Mouse (Mus musculus): Measurements from ENCODE around the gene Chmp5.
"Not testable (repeated sequence)": the region's sequence is repeated elsewhere in the genome, so short reads cannot be mapped to it uniquely, and the experiment has no call there.

Chmp5 gene

GRCm38 (mm10) chr4:40929046-40929445 is 19.2 kb upstream of the Chmp5 start:
- CTCF ChIA-PET: interaction anchor here in 1 of 4 experiments (0.6 kb wide), 1 partner anchor 386 kb away, joined by 3 read pairs; the partner anchor contains the start of gene Dcaf12
- POLR2A ChIA-PET: interaction anchor here in 3 of 4 experiments (0.6 to 3.7 kb wide), 14 partner anchors 12 to 765 kb away, joined by 3 to 19 read pairs (median 4); partner anchors contain the start of genes Bag1 (in 1 of the 3), Chmp5 (in 1 of the 3), Dnaja1 (in 1 of the 3) and Smu1 (in 1 of the 3)

GRCm38 (mm10) chr4:40933694-40934093 is 14.5 kb upstream of the Chmp5 start:
- POLR2A ChIA-PET: interaction anchor here in 2 of 4 experiments (0.5 to 2.6 kb wide), 17 partner anchors 8 to 571 kb away, joined by 3 to 12 read pairs (median 5); partner anchors contain the start of genes Bag1 (in 2 of the 2) and Chmp5 (in 2 of the 2)
- CTCF ChIA-PET: interaction anchor here in 2 of 4 experiments (0.6 to 0.9 kb wide), 2 partner anchors 53 to 262 kb away, joined by 3 to 14 read pairs; no protein-coding TSS in a partner anchor

- CTCF ChIA-PET: not testable (repeated sequence)
- POLR2A ChIA-PET: interaction anchor here in 2 of 4 experiments (1.0 to 2.6 kb wide), 3 partner anchors 9 to 162 kb away, joined by 3 to 6 read pairs (median 5); no protein-coding TSS in a partner anchor
Observed at GRCm38 (mm10) chr4:40934369-40934768, 13.8 kb upstream of the Chmp5 start.

- ChIA-PET POLR2A (interaction anchor here in 2 of 4 experiments (1.3 to 1.9 kb wide), 3 partner anchors 16 to 159 kb away, joined by 3 to 4 read pairs (median 3); no protein-coding TSS in a partner anchor), CTCF (interaction anchor here in 1 of 4 experiments (0.6 to 0.7 kb wide), 2 partner anchors 159 to 188 kb away, joined by 3 read pairs; partner anchors contain the start of gene Nol6)
Observed at GRCm38 (mm10) chr4:40936175-40936839, 11.9 kb upstream of the Chmp5 start.

- ChIA-PET POLR2A (interaction anchor here in 1 of 4 experiments (0.7 kb wide), 1 partner anchor 10 kb away, joined by 3 read pairs; the partner anchor contains the start of gene Chmp5), CTCF (no interaction called here)
Observed at GRCm38 (mm10) chr4:40938793-40939192, 9.4 kb upstream of the Chmp5 start.

GRCm38 (mm10) chr4:40943651-40944050 is 4.6 kb upstream of the Chmp5 start:
- POLR2A ChIA-PET: interaction anchor here in 2 of 4 experiments (0.6 kb wide), 2 partner anchors 28 to 167 kb away, joined by 3 to 9 read pairs; no protein-coding TSS in a partner anchor
- CTCF ChIA-PET: no interaction called here

- ChIA-PET CTCF (interaction anchor here in 1 of 4 experiments (0.5 kb wide), 1 partner anchor 160 kb away, joined by 8 read pairs; no protein-coding TSS in a partner anchor), POLR2A (interaction anchor here in 3 of 4 experiments (0.6 to 1.7 kb wide), 18 partner anchors 12 to 676 kb away, joined by 3 to 7 read pairs (median 3); partner anchors contain the start of gene B4galt1 (in 1 of the 3))
Observed at GRCm38 (mm10) chr4:40946516-40947121, 1.6 kb upstream of the Chmp5 start.

- ChIA-PET CTCF (interaction anchor here in 1 of 4 experiments (0.6 to 1.4 kb wide), 11 partner anchors 9 to 622 kb away, joined by 3 to 8 read pairs (median 4); partner anchors contain the start of genes B4galt1, Fam219a, Nfx1 and Smu1), POLR2A (interaction anchor here in 3 of 4 experiments (0.6 to 2.5 kb wide), 86 partner anchors 8 to 805 kb away, joined by 3 to 56 read pairs (median 4); partner anchors contain the start of genes B4galt1 (in 3 of the 3), Dnaja1 (in 2 of the 3), Nfx1 (in 2 of the 3) and Aco1 (in 1 of the 3))
Observed at GRCm38 (mm10) chr4:40947565-40948159, 545 bp upstream of the Chmp5 start.

GRCm38 (mm10) chr4:40953521-40953920 is 5.3 kb downstream of the Chmp5 start:
- ChIA-PET CTCF (interaction anchor here (0.5 to 1.2 kb wide), 28 partner anchors 9 to 216 kb away, joined by 3 to 7 read pairs (median 4); partner anchors contain the start of genes Nfx1 (in 2 of the 4), Nol6 (in 1 of the 4) and Smu1 (in 1 of the 4)), POLR2A (interaction anchor here in 3 of 4 experiments (0.6 to 1.5 kb wide), 19 partner anchors 8 to 232 kb away, joined by 3 to 8 read pairs (median 4); partner anchors contain the start of gene Dnaja1 (in 1 of the 3))

- ChIA-PET CTCF (interaction anchor here in 2 of 4 experiments (1.2 to 1.9 kb wide), 3 partner anchors 8 to 72 kb away, joined by 3 to 5 read pairs (median 4); partner anchors contain the start of genes Bag1 (in 1 of the 2) and Chmp5 (in 1 of the 2)), POLR2A (interaction anchor here in 2 of 4 experiments (2.2 to 2.3 kb wide), 3 partner anchors 8 to 16 kb away, joined by 6 to 7 read pairs (median 7); partner anchors contain the start of genes Bag1 (in 1 of the 2), Chmp5 (in 1 of the 2) and Nfx1 (in 1 of the 2))
Observed at GRCm38 (mm10) chr4:40955942-40956341, 7.7 kb downstream of the Chmp5 start.

- ChIA-PET CTCF (interaction anchor here in 2 of 4 experiments (0.7 to 1.9 kb wide), 4 partner anchors 8 to 15 kb away, joined by 3 to 6 read pairs (median 4); partner anchors contain the start of genes Bag1 (in 1 of the 2) and Chmp5 (in 1 of the 2)), POLR2A (interaction anchor here in 3 of 4 experiments (0.6 to 1.8 kb wide), 7 partner anchors 8 to 21 kb away, joined by 3 to 6 read pairs (median 4); partner anchors contain the start of genes Bag1 (in 3 of the 3) and Chmp5 (in 3 of the 3))
Observed at GRCm38 (mm10) chr4:40963536-40963935, 15.3 kb downstream of the Chmp5 start.

- CTCF ChIA-PET: no interaction called here
- POLR2A ChIA-PET: no interaction called here
Observed at GRCm38 (mm10) chr4:40969161-40969560, 21.0 kb downstream of the Chmp5 start.

GRCm38 (mm10) chr4:40969781-40970591 is 21.8 kb downstream of the Chmp5 start:
- POLR2A ChIA-PET: interaction anchor here in 3 of 4 experiments (0.6 to 3.9 kb wide), 12 partner anchors 10 to 827 kb away, joined by 3 to 26 read pairs (median 6); partner anchors contain the start of genes Bag1 (in 2 of the 3), Chmp5 (in 2 of the 3) and Aco1 (in 1 of the 3)
- CTCF ChIA-PET: interaction anchor here in 3 of 4 experiments (0.6 to 1.7 kb wide), 8 partner anchors 9 to 369 kb away, joined by 3 to 10 read pairs (median 4); partner anchors contain the start of genes Bag1 (in 1 of the 3) and Chmp5 (in 1 of the 3)

GRCm38 (mm10) chr4:40970592-40970841 is 22.3 kb downstream of the Chmp5 start:
- CTCF ChIA-PET: interaction anchor here in 3 of 4 experiments (0.6 to 1.7 kb wide), 9 partner anchors 10 to 369 kb away, joined by 3 to 10 read pairs (median 4); partner anchors contain the start of genes Bag1 (in 1 of the 3) and Chmp5 (in 1 of the 3)
- POLR2A ChIA-PET: interaction anchor here in 3 of 4 experiments (0.6 to 3.9 kb wide), 12 partner anchors 9 to 828 kb away, joined by 3 to 26 read pairs (median 6); partner anchors contain the start of genes Bag1 (in 2 of the 3), Chmp5 (in 2 of the 3), Aco1 (in 1 of the 3) and Ubap2 (in 1 of the 3)

- CTCF ChIA-PET: interaction anchor here (0.6 to 1.7 kb wide), 43 partner anchors 8 to 467 kb away, joined by 3 to 17 read pairs (median 5); partner anchors contain the start of genes Aqp3 (in 1 of the 4), B4galt1 (in 1 of the 4), Bag1 (in 1 of the 4) and Chmp5 (in 1 of the 4)
- POLR2A ChIA-PET: interaction anchor here (0.6 to 3.9 kb wide), 71 partner anchors 8 to 828 kb away, joined by 3 to 26 read pairs (median 4); partner anchors contain the start of genes Bag1 (in 3 of the 4), Chmp5 (in 3 of the 4), Aco1 (in 1 of the 4) and Aqp3 (in 1 of the 4)
Observed at GRCm38 (mm10) chr4:40970842-40971701, 22.9 kb downstream of the Chmp5 start, which contains the start of gene Nfx1. Gene Nfx1 (plus strand): TSS chr4:40970906.

All from embryonic stem cell, embryonic (primary cell).